ENCODE assay signal across 20 mouse cellular contexts in genomic region chr5:71964876-71965432, GRCm38 (mm10).
DNase-seq lines count a peak whose midpoint lies in the region; ATAC-seq lines count a peak whose summit lies in the region.
"Had no signal": no experiment of that assay in that cellular context is flagged by ENCODE, and none has a peak within 500 bp of the region (broad histone marks: within the 10 kb centered on the region; RNA-seq: fewer than 3 reads in every experiment).

No protein-coding gene starts in this region.

- H3K9ac ChIP-seq in neural tube, embryonic 11.5 days (ENCODE audit: low read length) = no peak overlapping the region
- H3K9ac ChIP-seq in neural tube, embryonic 13.5 days = no peak overlapping the region
- H3K9ac ChIP-seq: embryonic facial prominence, embryonic 15.5 days; heart, embryonic 12.5 days; hindbrain, embryonic 15.5 days had no signal

- no peak for DNase-seq in frontal cortex, adult 2 months (ENCODE audit: extremely low spot score in 1 of 2, low spot score in 1 of 2)
- no peak for DNase-seq in neural tube, embryonic 11.5 days (ENCODE audit: low spot score)
- no peak for DNase-seq in neural tube, embryonic 10.5 days (ENCODE audit: extremely low spot score, low spot score)
- DNase-seq in adrenal gland, postnatal 14 days = no peak
- DNase-seq: adrenal gland, adult 8-10 months; cerebellum, adult 8-10 months; embryo, embryonic 11 days; gastrocnemius, adult 2 months; gastrocnemius, postnatal 25 days had no signal

- WGBS in neural tube, embryonic 11.5 days = 69% methylated on average over 4 of the region's 4 CpGs
- WGBS in neural tube, embryonic 13.5 days = 53% methylated on average over 4 of the region's 4 CpGs

- no peak overlapping the region for H3K4me3 ChIP-seq in neural tube, embryonic 11.5 days (ENCODE audit: low read depth, low read length)
- H3K4me3 ChIP-seq in neural tube, embryonic 13.5 days = no peak overlapping the region
- H3K4me3 ChIP-seq: embryonic facial prominence, embryonic 15.5 days; erythroblast, embryonic 14.5 days; gastrocnemius, adult 2 months; heart, embryonic 12.5 days; hindbrain, embryonic 10.5 days; hindbrain, embryonic 15.5 days had no signal

- H3K36me3 ChIP-seq in neural tube, embryonic 11.5 days (ENCODE audit: control insufficient read depth, insufficient read depth, low read length) = no peaks in the 10 kb centered on the region
- H3K36me3 ChIP-seq in neural tube, embryonic 13.5 days = no peaks in the 10 kb centered on the region
- H3K36me3 ChIP-seq: embryonic facial prominence, embryonic 15.5 days; G1E; heart, embryonic 12.5 days; hindbrain, embryonic 10.5 days; hindbrain, embryonic 15.5 days had no signal

- H3K4me1 ChIP-seq in neural tube, embryonic 11.5 days (ENCODE audit: control insufficient read depth, insufficient read depth, low read length) = no peaks in the 10 kb centered on the region
- H3K4me1 ChIP-seq in neural tube, embryonic 13.5 days (replicated peaks) = no peaks in the 10 kb centered on the region
- H3K4me1 ChIP-seq: embryonic facial prominence, embryonic 15.5 days; heart, embryonic 12.5 days; hindbrain, embryonic 10.5 days had no signal

- H3K27ac ChIP-seq in neural tube, embryonic 11.5 days (ENCODE audit: low read depth, low read length) = no peak overlapping the region
- H3K27ac ChIP-seq in neural tube, embryonic 13.5 days (replicated peaks) = no peak overlapping the region
- H3K27ac ChIP-seq: embryonic facial prominence, embryonic 15.5 days; gastrocnemius, adult 2 months; hindbrain, embryonic 10.5 days; hindbrain, embryonic 15.5 days had no signal

- no peak overlapping the region for H3K4me2 ChIP-seq in neural tube, embryonic 11.5 days (ENCODE audit: low read depth)
- H3K4me2 ChIP-seq in neural tube, embryonic 13.5 days = no peak overlapping the region
- H3K4me2 ChIP-seq: embryonic facial prominence, embryonic 15.5 days; heart, embryonic 12.5 days; hindbrain, embryonic 15.5 days had no signal

- peak; percentile 43 for ATAC-seq in frontal cortex, adult (ENCODE audit: low TSS enrichment)
- ATAC-seq in neural tube, embryonic 11.5 days (ENCODE audit: insufficient read depth, low FRiP score, low TSS enrichment) = peak; percentile 33; the same call in 1 of the 2 replicates
- ATAC-seq in neural tube, embryonic 13.5 days (ENCODE audit: low read depth) = peak; percentile 63
- ATAC-seq: CD4-positive, CD25-positive, alpha-beta regulatory T cell, adult 4 months; inflammation-experienced regulatory T-cells, adult 6 months; intestine, postnatal 0 days had no signal

- no peaks in the 10 kb centered on the region for H3K9me3 ChIP-seq in neural tube, embryonic 11.5 days (ENCODE audit: control insufficient read depth, low read length)
- H3K9me3 ChIP-seq in neural tube, embryonic 13.5 days = no peaks in the 10 kb centered on the region
- H3K9me3 ChIP-seq: embryonic facial prominence, embryonic 15.5 days; G1E; heart, embryonic 12.5 days; hindbrain, embryonic 10.5 days; hindbrain, embryonic 15.5 days had no signal

- no peaks in the 10 kb centered on the region for H3K27me3 ChIP-seq in neural tube, embryonic 11.5 days (ENCODE audit: control insufficient read depth, insufficient read depth, low read length)
- no peaks in the 10 kb centered on the region for H3K27me3 ChIP-seq in neural tube, embryonic 13.5 days
- H3K27me3 ChIP-seq: embryonic facial prominence, embryonic 15.5 days; heart, embryonic 12.5 days; hindbrain, embryonic 15.5 days had no signal
